Mouse (Mus musculus): ENCODE data around the gene Atp2b4. TPM values are rescaled to one million over a fixed set of nuclear protein-coding genes. Genes with fewer than 3 reads are reported as not detected.

Atp2b4 gene
- polyA plus RNA-seq (2015; fragmentation: Nextera tagmentation; extraction: Ambion mirVana) = 27.5 and 28.8 TPM in 2 replicates

DNA sequence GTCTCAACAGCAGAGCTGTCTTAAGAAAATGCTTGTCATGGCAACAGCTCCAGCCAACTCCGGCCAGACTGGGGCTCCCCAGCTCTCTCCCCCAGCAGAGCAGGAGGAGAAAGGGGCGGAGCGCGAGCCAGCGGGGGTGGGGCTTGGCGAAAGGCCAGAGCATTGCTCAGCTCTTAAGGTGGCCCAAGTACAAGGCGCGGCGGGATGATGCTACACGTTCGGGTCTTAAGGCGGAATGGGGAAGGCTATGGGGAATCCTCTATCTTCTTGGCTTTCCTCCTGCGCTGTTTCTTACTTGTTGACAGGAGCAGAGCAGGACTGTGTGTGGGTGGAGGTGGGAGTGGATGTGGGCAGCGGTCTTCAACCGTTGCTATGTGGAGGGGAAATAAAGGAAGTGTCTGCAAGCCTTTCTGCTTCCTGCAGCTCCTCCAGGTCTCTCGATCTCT lies at the start of gene Atp2b4:
Atp2b4 (minus strand) TSS at position 94 of the 446 bp plus-strand sequence.
- peak within 1 kb of the TSS; percentile 92 for H3K4me3 ChIP-seq (replicated peaks)
- H3K4me1 ChIP-seq (replicated peaks) = peaks cover 78% of the 10 kb centered on the region
- ATAC-seq (ENCODE audit: low read depth) = peak; percentile 82
- H3K9me3 ChIP-seq (replicated peaks) = no peaks in the 10 kb centered on the region
- H3K36me3 ChIP-seq = peaks cover 10% of the 10 kb centered on the region
- 1% methylated on average over 16 of the region's 16 CpGs for WGBS (ENCODE audit: insufficient replicate concordance)
- DNase-seq = peak; percentile 98
- H3K27ac ChIP-seq = peak within 1 kb of the TSS; percentile 99
- H3K9ac ChIP-seq = peak within 1 kb of the TSS; percentile 97
- H3K4me2 ChIP-seq = peak within 1 kb of the TSS; percentile 95
- H3K27me3 ChIP-seq = no peaks in the 10 kb centered on the region

DNA sequence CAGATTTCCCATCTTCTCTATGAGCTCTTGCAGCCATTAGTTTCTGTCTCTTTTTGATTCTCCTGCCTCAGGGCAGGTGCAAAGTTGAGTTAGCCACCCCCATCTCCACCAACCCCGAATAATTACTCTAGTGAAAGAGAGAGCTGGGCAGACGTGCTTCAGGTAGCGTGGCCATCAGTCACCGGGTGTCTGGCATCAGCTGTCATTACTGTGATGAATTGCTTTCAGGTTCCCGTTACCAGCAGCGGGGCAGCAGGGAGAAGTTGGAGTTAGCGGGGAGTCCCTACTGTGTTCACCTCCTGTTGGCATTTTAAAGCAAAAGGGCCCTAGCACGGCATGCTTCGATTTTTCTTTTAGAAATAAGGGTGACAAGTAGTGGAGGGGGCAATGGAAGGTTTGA lies 43.9 kb upstream of the Atp2b4 start:
- 43% methylated on average over 9 of the region's 9 CpGs for whole genome bisulfite sequencing (ENCODE audit: insufficient replicate concordance)
- DNase-seq (no peak), ATAC-seq (ENCODE audit: low read depth) (no peak)
- H3K4me3 ChIP-seq (replicated peaks) = no peak overlapping the region
- no peaks in the 10 kb centered on the region for H3K36me3 ChIP-seq
- H3K4me1 ChIP-seq (replicated peaks) = peaks cover 47% of the 10 kb centered on the region
- H3K4me2 ChIP-seq = no peak overlapping the region
- H3K27me3 ChIP-seq = no peaks in the 10 kb centered on the region
- peak overlapping the region; percentile 37 for H3K9ac ChIP-seq
- H3K9me3 ChIP-seq (replicated peaks) = no peaks in the 10 kb centered on the region; the same call in 1 of the 2 replicates
- H3K27ac ChIP-seq = peak overlapping the region; percentile 80

DNA sequence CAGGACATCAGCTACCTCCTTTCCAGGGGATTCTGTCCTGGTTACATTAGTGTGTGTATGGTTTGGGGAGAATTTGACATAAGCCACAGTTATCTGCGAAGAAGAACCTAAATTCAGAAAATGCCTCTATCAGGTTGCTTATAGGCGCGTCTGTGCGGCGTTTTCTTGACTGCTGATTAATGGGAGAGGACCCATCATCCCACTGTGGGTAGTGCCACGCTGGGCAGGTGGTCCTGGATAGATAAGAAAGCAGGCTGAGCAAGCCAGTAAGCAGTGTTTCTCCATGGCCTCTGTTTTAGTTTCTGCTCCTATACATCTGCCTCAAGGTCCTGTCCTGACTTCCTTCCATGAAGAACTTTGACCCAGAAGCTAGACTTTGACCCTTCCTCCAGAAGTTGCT lies 43.1 kb upstream of the Atp2b4 start:
- Histone ChIP-seq H3K27ac (peak overlapping the region; percentile 80), H3K9me3 (replicated peaks) (no peaks in the 10 kb centered on the region; the same call in 1 of the 2 replicates), H3K36me3 (no peaks in the 10 kb centered on the region), H3K27me3 (no peaks in the 10 kb centered on the region), H3K9ac (peak overlapping the region; percentile 37), H3K4me3 (replicated peaks) (no peak overlapping the region), H3K4me2 (peak overlapping the region; percentile 38), H3K4me1 (replicated peaks) (peaks cover 49% of the 10 kb centered on the region)
- DNase-seq (no peak), ATAC-seq (ENCODE audit: low read depth) (peak; percentile 88)
- 22% methylated on average over 6 of the region's 6 CpGs for WGBS (ENCODE audit: insufficient replicate concordance)

DNA sequence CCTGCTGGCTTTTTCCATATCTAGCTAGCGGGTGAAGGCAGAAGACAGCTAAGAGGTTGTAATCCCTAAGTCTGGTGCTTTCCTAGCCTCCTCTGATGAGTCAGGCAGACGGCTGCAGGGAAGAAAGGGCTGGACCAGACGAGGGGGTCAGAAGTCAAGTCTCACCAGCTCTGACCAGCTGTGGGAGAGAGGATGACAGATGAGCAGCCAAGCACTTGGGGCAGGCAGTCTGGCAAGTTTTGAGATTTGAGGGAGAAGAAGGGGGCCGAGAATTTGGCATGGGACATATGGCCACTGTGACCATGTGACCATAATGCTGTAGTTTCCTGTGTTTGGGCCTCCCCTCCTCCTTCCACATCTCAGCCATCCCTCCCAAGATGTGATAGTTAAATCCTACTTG lies 42.5 kb upstream of the Atp2b4 start:
- DNase-seq = no peak
- Histone ChIP-seq H3K4me2 (peak overlapping the region; percentile 38; the same call in 1 of the 2 replicates), H3K27ac (peak overlapping the region; percentile 80), H3K4me1 (replicated peaks) (peaks cover 50% of the 10 kb centered on the region), H3K27me3 (no peaks in the 10 kb centered on the region), H3K9me3 (replicated peaks) (no peaks in the 10 kb centered on the region; the same call in 1 of the 2 replicates), H3K9ac (peak overlapping the region; percentile 37; the same call in 1 of the 2 replicates), H3K36me3 (no peaks in the 10 kb centered on the region), H3K4me3 (replicated peaks) (no peak overlapping the region)
- 66% methylated on average over 4 of the region's 4 CpGs for WGBS (ENCODE audit: insufficient replicate concordance)
- no peak for ATAC-seq (ENCODE audit: low read depth)

DNA sequence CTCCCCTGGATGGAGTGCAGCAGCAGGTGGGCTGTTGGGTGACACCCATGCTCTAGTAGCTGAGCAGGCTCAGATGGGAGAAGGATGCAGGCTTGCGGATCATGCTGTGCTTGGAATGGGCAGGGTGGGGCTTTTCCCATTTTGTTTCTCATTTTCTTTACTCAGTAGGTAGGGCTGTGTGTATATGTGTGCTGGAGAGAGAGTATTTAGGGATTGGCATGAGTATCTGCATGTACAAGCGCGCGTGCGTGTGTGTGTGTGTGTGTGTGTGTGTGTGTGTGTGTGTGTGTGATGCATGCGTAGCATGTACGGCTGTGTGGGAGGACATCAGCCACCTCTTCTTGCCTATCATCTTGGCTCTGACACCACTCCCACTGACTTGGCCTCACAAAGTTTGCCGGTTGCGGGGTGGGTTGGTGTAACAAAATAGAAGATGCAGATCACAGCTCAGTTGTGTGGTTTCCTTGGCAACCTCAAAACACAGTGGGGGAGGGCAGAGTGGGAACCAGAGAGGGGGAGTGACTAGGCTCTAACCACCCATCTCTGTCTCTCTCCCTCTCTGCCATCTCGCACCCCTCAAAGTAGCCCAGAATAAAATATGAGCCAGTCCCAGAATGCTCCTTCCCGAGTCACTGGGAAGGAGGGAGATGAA lies 41.4 kb upstream of the Atp2b4 start:
- ATAC-seq (ENCODE audit: low read depth) (no peak), DNase-seq (no peak)
- Histone ChIP-seq H3K9me3 (replicated peaks) (no peaks in the 10 kb centered on the region), H3K36me3 (no peaks in the 10 kb centered on the region), H3K27me3 (no peaks in the 10 kb centered on the region), H3K4me1 (replicated peaks) (peaks cover 50% of the 10 kb centered on the region), H3K4me2 (no peak overlapping the region), H3K9ac (no peak overlapping the region), H3K4me3 (replicated peaks) (no peak overlapping the region), H3K27ac (no peak overlapping the region)
- WGBS (ENCODE audit: insufficient replicate concordance) = 64% methylated on average over 11 of the region's 11 CpGs

DNA sequence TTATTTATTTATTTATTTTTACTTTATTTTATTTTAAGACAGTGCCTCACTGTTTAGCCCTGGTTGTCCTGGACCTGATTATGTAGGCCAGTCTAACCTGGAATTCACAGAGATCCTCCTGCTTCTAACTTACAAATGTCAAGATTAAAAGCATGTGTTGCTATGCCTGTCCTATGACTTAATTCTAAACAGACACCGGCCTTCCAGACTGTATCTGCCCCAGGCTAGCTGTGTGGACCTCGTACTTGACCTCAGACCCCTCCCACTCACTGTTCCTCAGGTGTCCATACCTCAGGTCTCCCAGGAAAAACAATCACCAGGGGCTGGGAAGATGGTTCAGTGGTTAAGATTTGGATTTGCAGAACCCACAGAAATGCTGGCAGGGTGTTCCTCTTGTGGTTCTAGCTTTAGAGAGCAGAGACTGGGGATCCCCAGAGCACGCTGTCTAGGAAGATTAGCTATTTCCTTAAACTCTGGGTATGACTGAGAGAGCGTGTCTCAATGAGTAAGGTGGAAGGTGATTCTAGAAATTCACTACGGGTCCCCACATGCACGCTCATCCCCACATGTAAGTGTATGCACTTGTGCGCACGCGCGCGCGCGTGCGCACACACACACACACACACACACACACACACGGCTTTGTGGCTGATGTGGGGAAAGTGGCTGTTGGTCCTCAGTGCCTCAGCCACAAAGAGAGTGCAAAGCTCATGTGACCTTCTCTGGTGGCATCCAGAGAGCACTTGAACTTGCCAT lies 40.5 kb upstream of the Atp2b4 start:
- Histone ChIP-seq H3K36me3 (no peaks in the 10 kb centered on the region), H3K9ac (no peak overlapping the region), H3K27me3 (no peaks in the 10 kb centered on the region), H3K9me3 (replicated peaks) (no peaks in the 10 kb centered on the region), H3K27ac (peak overlapping the region; percentile 53), H3K4me1 (replicated peaks) (peaks cover 50% of the 10 kb centered on the region), H3K4me2 (no peak overlapping the region), H3K4me3 (replicated peaks) (no peak overlapping the region)
- DNase-seq (no peak), ATAC-seq (ENCODE audit: low read depth) (no peak)
- 81% methylated on average over 15 of the region's 15 CpGs for WGBS (ENCODE audit: insufficient replicate concordance)

DNA sequence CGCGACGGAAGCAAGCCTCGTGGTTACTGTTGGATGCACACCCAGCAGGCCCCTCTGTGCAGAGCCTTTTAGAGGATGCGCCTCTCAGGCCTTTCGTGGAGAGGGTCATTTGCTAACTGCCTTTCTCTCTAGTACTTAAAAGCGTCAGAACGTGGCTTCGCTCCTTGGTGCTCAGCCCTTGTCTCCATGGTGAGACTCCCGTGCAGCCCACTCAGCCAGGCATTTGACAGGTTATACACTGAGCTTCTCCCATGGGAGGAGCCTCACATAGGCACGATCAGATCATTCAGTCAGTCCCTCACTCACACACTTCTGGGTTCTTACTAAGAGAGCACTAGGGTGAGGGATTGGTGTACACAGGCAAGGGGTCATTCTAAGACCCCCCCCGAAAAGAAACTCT lies 39.7 kb upstream of the Atp2b4 start:
- H3K4me2 ChIP-seq = no peak overlapping the region

DNA sequence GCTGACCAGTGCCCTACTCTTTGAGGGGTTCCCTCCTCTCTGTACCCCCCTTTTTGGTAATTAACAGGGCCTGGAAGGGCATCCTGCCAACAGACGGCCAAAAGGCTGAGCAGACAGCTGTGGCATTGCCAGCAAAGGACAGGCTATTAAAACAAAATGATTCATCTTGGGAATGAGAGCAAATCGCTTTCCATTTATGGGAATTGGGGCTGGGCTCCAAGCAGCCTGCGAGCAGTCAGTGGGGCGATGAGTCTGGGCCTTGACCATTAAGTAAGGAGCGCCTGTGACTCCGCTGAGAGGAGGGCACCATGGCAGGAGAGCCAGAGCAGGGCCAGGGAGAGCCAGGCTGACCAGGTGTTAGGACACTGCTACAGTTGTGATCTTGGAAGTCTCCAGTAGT lies 33.5 kb upstream of the Atp2b4 start:
- 76% methylated on average over 6 of the region's 6 CpGs for WGBS (ENCODE audit: insufficient replicate concordance)
- no peak overlapping the region for H3K9ac ChIP-seq
- no peaks in the 10 kb centered on the region for H3K27me3 ChIP-seq
- no peaks in the 10 kb centered on the region for H3K36me3 ChIP-seq
- H3K4me1 ChIP-seq (replicated peaks) = peaks cover 30% of the 10 kb centered on the region
- DNase-seq (no peak), ATAC-seq (ENCODE audit: low read depth) (no peak)
- H3K4me2 ChIP-seq = no peak overlapping the region
- H3K9me3 ChIP-seq (replicated peaks) = no peaks in the 10 kb centered on the region
- H3K4me3 ChIP-seq (replicated peaks) = no peak overlapping the region
- no peak overlapping the region for H3K27ac ChIP-seq

More for the DNA sequence above, 39.7 kb upstream of the Atp2b4 start:
- ATAC-seq (ENCODE audit: low read depth) (no peak), DNase-seq (no peak)
- Histone ChIP-seq H3K9me3 (replicated peaks) (no peaks in the 10 kb centered on the region), H3K27me3 (no peaks in the 10 kb centered on the region), H3K27ac (no peak overlapping the region), H3K36me3 (no peaks in the 10 kb centered on the region), H3K4me3 (replicated peaks) (no peak overlapping the region), H3K9ac (no peak overlapping the region), H3K4me1 (replicated peaks) (peaks cover 49% of the 10 kb centered on the region)
- WGBS (ENCODE audit: insufficient replicate concordance) = 73% methylated on average over 12 of the region's 12 CpGs

DNA sequence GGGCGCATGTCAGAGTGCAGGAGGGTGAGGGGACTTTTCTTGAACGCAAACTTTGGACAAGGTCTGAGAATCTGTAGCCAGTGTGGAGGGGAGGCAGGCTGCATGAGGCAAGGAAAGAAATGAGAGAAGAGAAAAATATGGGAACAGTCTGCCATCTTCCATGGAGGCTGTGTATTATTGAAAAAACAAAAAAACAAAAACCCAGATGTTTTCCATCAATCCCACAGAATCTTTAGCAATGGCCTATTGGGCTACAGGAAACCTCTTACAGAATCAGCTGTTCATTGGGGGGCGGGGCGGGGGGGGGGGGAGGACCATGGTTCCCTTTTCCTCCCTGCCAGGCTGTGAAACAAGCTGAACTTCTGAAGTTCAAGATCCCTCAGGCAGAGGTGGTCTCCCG lies 31.9 kb upstream of the Atp2b4 start:
- Histone ChIP-seq H3K4me2 (no peak overlapping the region), H3K27ac (no peak overlapping the region), H3K27me3 (no peaks in the 10 kb centered on the region), H3K9ac (peak overlapping the region; percentile 22; the same call in 1 of the 2 replicates), H3K4me3 (replicated peaks) (no peak overlapping the region), H3K36me3 (no peaks in the 10 kb centered on the region), H3K4me1 (replicated peaks) (peaks cover 42% of the 10 kb centered on the region), H3K9me3 (replicated peaks) (no peaks in the 10 kb centered on the region)
- no peak for DNase-seq
- no peak for ATAC-seq (ENCODE audit: low read depth)
- WGBS (ENCODE audit: insufficient replicate concordance) = 53% methylated on average over 5 of the region's 5 CpGs

DNA sequence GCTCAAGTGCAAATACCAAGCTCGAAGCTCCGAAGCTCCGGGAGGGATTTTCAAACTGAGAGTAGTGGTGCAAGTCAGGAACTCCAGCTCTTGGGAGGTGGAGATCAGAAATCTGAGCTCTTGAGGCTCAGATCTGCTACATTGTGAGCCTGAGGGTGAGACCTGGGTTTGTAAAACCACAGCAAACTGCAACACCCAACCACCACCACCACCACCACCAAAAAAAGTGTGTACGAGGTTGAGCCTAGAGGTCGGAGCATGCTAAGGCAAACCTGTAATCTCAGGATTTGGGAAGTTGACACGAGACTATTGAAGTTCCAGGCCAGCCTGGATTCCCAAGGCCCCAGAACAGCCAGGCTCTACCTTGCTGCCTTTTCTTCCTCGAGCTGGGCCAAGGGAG lies 25.4 kb upstream of the Atp2b4 start:
- peak overlapping the region; percentile 71 for H3K9ac ChIP-seq
- peak overlapping the region; percentile 99 for H3K27ac ChIP-seq
- H3K27me3 ChIP-seq = no peaks in the 10 kb centered on the region
- no peaks in the 10 kb centered on the region for H3K9me3 ChIP-seq (replicated peaks)
- H3K36me3 ChIP-seq = no peaks in the 10 kb centered on the region
- peak overlapping the region; percentile 30 for H3K4me3 ChIP-seq (replicated peaks)
- peaks cover 94% of the 10 kb centered on the region for H3K4me1 ChIP-seq (replicated peaks)
- DNase-seq = no peak
- 41% methylated on average over 7 of the region's 7 CpGs for WGBS (ENCODE audit: insufficient replicate concordance)
- ATAC-seq (ENCODE audit: low read depth) = no peak
- peak overlapping the region; percentile 66 for H3K4me2 ChIP-seq

DNA sequence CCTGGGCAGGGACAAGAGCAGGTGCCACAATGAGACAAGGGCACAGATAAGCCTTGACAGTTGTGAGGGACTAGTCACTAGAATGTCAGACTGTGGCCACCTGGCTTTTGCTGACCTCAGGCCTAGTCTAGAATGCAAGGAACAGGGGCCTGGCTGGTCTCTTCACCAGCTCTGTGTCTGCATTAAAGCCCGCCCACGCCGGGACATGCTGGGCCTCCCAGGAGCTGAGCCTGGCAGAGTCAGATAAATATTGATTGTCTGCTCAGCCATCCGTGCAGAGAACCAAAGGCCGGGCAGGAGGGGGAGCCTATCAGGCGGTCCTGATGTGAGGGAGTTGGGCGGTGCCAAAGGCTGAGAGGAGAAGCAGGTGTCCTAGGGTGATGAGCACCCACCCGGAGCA lies 24.7 kb upstream of the Atp2b4 start:
- Histone ChIP-seq H3K36me3 (no peaks in the 10 kb centered on the region), H3K4me1 (replicated peaks) (peaks cover 94% of the 10 kb centered on the region), H3K4me3 (replicated peaks) (peak overlapping the region; percentile 29), H3K9me3 (replicated peaks) (no peaks in the 10 kb centered on the region), H3K4me2 (peak overlapping the region; percentile 66), H3K27me3 (no peaks in the 10 kb centered on the region), H3K9ac (peak overlapping the region; percentile 74), H3K27ac (peak overlapping the region; percentile 99)
- ATAC-seq (ENCODE audit: low read depth) (peak; percentile 97), DNase-seq (peak; percentile 98)
- WGBS (ENCODE audit: insufficient replicate concordance) = 6% methylated on average over 8 of the region's 8 CpGs

Measured in liver, embryonic 13.5 days (tissue).